Mouse (Mus musculus) splenic B cell, adult 2 months (primary cell): ENCODE data around the gene Pcsk2.

Source experiments
- DNase-seq: peaks from one replicate; pipeline ENCODE4 v3.0.0-alpha.2; 2011; ENCODE audit warnings: low read depth, low spot score
- H3K27me3 ChIP-seq: 2 replicates; pipeline ENCODE4 v1.6.1; 2012; ENCODE audit warnings: mild to moderate bottlenecking, low read length, moderate library complexity, mixed read lengths; ENCODE audit not compliant: control insufficient read depth, poor library complexity, insufficient read depth, severe bottlenecking
- H3K36me3 ChIP-seq: 2 replicates; pipeline ENCODE4 v1.6.1; 2012; ENCODE audit warnings: mild to moderate bottlenecking, low read length, moderate library complexity, mixed read lengths; ENCODE audit not compliant: control insufficient read depth, poor library complexity, insufficient read depth, severe bottlenecking

Pcsk2 gene

GRCm38 (mm10) chr2:143735442-143735841, 189.5 kb downstream of the Pcsk2 start:
- DNase-seq: no peak
- Histone ChIP-seq H3K36me3 (no peaks in the 10 kb centered on the region), H3K27me3 (no peaks in the 10 kb centered on the region)

DNA sequence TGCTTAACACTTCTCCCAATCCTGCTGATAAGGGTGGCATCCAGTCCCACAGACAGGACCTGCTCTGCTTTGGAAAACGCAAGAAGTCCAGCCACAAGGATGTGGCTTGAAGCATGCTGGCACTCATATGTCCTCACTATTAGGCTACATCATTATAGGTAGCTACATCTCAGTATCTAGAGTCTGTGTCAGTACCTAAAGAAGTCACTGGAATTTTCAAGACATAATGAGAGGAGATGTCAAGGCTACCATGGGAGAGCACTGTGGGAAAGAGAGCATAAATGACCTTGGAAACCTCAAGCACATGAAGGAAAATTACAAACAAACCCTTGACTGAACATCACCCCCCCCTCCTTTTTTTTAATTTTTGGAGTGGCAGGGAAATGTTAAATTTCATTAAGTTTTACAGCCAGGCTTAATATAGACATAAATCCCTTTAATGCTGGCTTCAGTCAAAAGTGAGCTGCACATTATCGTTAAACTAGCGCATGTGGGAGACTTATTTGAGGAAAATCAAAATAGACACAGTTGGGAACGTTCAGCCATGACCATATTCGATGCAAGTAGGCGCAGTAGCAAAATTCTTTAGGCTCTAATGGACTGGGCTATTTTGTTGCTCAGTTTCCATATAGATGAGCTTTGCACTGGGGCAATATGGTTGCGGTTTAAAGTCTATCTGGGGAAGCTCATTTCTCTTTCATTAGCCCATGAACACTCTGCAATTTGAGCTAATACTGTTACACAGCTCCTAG, 193.7 kb downstream of the Pcsk2 start:
- no peak for DNase-seq
- Histone ChIP-seq H3K36me3 (no peaks in the 10 kb centered on the region), H3K27me3 (no peaks in the 10 kb centered on the region)

- Histone ChIP-seq H3K27me3 (no peaks in the 10 kb centered on the region), H3K36me3 (no peaks in the 10 kb centered on the region)
- no peak for DNase-seq
Observed at GRCm38 (mm10) chr2:143742436-143742835, 196.5 kb downstream of the Pcsk2 start.

GRCm38 (mm10) chr2:143743081-143743480, 197.1 kb downstream of the Pcsk2 start:
- DNase-seq: no peak
- Histone ChIP-seq H3K36me3 (no peaks in the 10 kb centered on the region), H3K27me3 (no peaks in the 10 kb centered on the region)

GRCm38 (mm10) chr2:143752051-143752788, 206.3 kb downstream of the Pcsk2 start:
- H3K36me3 ChIP-seq: no peaks in the 10 kb centered on the region
- DNase-seq: no peak

DNA sequence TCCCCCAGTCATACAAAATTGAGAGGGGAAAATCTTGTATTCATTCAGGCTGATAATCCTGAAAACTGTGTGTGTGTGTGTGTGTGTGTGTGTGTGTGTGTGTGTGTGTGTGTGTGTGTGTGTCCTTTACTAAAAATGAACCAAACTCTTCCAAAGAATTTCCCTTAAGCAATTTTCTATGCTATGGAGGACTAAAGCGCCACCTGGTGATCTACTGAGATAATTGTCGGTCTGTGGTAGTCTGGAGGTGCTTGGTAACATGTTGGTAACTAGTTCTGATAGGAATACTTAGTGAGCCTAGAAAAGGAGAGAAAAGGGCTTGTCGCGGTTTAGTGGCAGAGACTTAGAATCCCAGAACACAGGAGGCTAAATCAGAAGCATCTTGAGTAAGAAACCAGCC, 230.5 kb downstream of the Pcsk2 start:
- Histone ChIP-seq H3K27me3 (no peaks in the 10 kb centered on the region), H3K36me3 (no peaks in the 10 kb centered on the region)
- no peak for DNase-seq

More at GRCm38 (mm10) chr2:143752051-143752788, 206.3 kb downstream of the Pcsk2 start:
- no peaks in the 10 kb centered on the region for H3K27me3 ChIP-seq

GRCm38 (mm10) chr2:143780310-143780709, 234.4 kb downstream of the Pcsk2 start:
- no peak for DNase-seq
- Histone ChIP-seq H3K27me3 (no peaks in the 10 kb centered on the region), H3K36me3 (no peaks in the 10 kb centered on the region)

- DNase-seq: no peak
- H3K27me3 ChIP-seq: no peaks in the 10 kb centered on the region
- H3K36me3 ChIP-seq: no peaks in the 10 kb centered on the region
Observed at GRCm38 (mm10) chr2:143789911-143790310, 244.0 kb downstream of the Pcsk2 start.

DNA sequence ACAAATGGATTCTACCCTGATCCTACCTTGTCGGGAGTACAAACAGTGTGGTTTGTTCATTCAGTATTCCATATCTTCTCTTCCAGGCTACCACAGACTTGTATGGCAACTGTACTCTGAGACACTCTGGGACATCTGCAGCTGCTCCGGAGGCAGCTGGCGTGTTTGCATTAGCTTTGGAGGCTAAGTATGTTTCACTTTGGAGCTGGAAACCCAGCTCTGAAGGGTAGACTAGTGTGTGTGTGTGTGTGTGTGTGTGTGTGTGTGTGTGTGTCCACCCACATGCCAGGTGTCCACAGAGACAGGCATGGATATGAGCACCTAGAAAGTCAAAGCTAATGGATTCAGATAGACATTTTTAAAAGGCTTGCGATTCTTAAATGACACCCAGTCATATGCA, 249.9 kb downstream of the Pcsk2 start:
- no peaks in the 10 kb centered on the region for H3K27me3 ChIP-seq
- DNase-seq: no peak
- no peaks in the 10 kb centered on the region for H3K36me3 ChIP-seq

DNA sequence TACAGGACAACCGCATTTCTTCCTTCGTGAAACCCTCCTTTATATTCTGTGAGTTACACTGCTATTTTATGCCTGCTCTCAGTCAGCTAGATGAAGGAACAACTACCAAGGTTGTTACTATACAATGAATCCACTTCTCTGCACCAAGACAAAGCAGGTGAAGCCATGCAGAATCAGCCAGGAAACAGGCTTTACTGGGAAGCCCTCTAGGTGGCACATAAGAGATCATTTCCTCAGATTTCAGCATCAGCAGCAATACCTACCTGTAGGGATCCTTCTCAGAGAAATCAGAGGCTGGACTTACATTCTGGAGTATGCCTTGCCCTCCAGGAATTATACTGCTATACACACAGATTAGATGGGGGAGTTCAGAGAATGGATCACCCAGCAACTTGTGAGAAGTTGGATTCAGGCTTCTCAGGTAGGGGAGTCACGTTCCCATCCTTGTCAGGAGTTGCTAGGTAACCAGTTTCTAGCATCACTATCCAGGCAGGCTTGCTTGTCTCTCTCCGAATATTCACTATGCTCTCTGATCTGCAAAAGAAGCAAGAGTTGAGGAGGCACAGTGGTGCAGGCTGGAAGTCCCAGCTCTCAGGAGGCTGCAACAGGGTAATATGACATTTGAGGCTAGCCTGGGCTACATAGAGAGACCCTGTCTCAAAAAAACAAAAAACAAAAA, 250.5 kb downstream of the Pcsk2 start:
- no peak for DNase-seq
- H3K27me3 ChIP-seq: no peaks in the 10 kb centered on the region
- no peaks in the 10 kb centered on the region for H3K36me3 ChIP-seq

DNA sequence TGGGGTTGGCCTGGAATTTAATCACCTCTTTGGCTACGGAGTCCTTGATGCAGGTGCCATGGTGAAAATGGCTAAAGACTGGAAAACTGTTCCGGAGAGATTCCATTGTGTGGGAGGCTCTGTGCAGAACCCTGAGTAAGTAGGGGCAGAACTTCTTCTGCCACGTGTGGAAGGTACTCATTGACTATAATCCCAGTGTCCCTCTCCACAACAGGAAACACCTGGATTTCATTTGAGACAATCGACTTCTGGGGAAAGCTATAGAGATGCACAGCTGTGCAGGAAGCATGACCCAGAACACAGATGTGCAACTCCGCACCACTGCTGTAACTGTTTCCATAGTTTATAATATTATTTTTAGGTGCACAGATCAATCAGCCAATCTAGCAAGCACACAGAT, 255.1 kb downstream of the Pcsk2 start:
- H3K27me3 ChIP-seq: no peaks in the 10 kb centered on the region
- DNase-seq: no peak
- no peaks in the 10 kb centered on the region for H3K36me3 ChIP-seq

- H3K36me3 ChIP-seq: no peaks in the 10 kb centered on the region
- no peak for DNase-seq
- no peaks in the 10 kb centered on the region for H3K27me3 ChIP-seq
Observed at GRCm38 (mm10) chr2:143806140-143806923, 260.4 kb downstream of the Pcsk2 start.

DNA sequence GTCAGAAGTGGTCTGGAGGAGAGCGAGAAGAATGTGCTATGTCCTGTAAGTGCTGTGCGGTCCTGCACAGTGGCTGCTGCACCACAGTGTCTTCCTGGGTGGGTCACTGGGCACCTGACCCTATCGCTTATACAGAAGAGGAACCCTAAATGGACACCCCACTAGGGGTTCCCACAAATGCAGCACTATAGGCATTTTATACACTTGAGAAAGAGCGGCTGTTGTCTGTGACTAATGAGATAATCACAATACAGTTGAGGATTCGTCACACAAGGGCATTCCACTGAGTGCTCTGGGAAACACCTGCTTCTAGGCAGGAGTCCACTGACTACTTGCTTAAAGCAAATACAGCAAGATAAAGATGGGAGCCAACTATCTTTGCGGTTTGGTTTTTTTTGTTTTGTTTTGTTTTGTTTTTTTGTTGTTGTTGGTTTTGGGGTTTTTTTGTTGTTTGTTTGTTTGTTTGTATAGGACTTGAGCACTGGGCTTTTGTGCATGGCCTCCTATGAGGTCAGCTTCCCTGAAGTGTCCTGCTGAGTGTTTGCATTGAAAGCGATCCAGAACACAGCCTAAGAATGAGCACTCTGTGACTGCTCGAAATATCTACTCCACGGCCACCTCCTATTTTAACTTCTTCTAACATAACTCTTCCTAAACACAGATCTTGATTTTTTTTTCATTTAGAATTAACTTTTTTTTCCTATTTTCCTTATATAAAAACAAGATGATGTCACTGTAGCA, 261.1 kb downstream of the Pcsk2 start:
- Histone ChIP-seq H3K27me3 (no peaks in the 10 kb centered on the region), H3K36me3 (no peaks in the 10 kb centered on the region)
- no peak for DNase-seq

DNA sequence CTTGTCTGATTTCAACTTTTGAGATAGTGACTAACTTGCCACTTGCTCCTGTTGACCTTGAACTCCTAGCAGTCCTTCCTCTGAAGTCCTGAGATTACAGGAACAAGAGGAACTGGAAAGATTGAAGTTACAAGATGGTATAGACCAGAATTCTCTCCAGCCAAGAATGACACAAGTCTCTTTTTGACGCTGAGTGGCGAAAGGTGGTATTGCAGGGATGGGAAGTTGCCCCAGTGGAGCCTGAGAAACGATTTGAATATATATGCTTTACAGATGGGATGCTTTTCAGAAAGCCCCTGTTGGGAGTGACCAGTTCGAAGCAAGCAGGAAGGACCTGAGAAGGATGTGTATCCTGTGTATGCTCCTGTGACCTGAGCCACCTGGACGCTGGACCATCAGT, 262.8 kb downstream of the Pcsk2 start:
- no peaks in the 10 kb centered on the region for H3K27me3 ChIP-seq
- no peak for DNase-seq
- H3K36me3 ChIP-seq: no peaks in the 10 kb centered on the region
